Mouse (Mus musculus): ENCODE results near the gene Tenm4. TPM values are rescaled to one million over a fixed set of nuclear protein-coding genes. Genes with fewer than 3 reads are reported as not detected.
A peak's percentile ranks its signal among the peaks of the same experiment; 100 is the strongest.
"Not testable (repeated sequence)": the region's sequence is repeated elsewhere in the genome, so short reads cannot be mapped to it uniquely, and the experiment has no call there.

Gene Tenm4
- total and polyA plus RNA-seq, 3 experiments: 0.04 to 0.38 TPM; not detected in 1

- Histone ChIP-seq H3K9me3 (replicated peaks) (no peaks in the 10 kb centered on the region), H3K27me3 (ENCODE audit: insufficient read depth, low read length) (peaks cover 18% of the 10 kb centered on the region), H3K4me3 (ENCODE audit: low read depth, low read length) (no peak overlapping the region), H3K4me1 (ENCODE audit: insufficient read depth, low read depth, low read length) (no peaks in the 10 kb centered on the region; the same call in 1 of the 2 replicates), H3K36me3 (replicated peaks) (no peaks in the 10 kb centered on the region)
- peak; percentile 68; the same call in 1 of the 2 replicates for ATAC-seq (ENCODE audit: extremely low read depth, insufficient number of reproducible peaks, low FRiP score, poor library complexity, severe bottlenecking)
- peak; percentile 87 for TF ChIP-seq CTCF (IDR thresholded peaks at IDR 0.05; ENCODE audit: low read depth, low read length)
- TF ChIP-seq GATA2 (IDR thresholded peaks at IDR 0.05; ENCODE audit: borderline replicate concordance, low read depth, low read length): no peak
- peak; percentile 24 for DNase-seq (ENCODE audit: low spot score)
Measured at GRCm38 (mm10) chr7:96915452-96916105, 744.5 kb downstream of the Tenm4 start.

GRCm38 (mm10) chr7:96920447-96921095 lies 749.5 kb downstream of the Tenm4 start:
- no peaks in the 10 kb centered on the region for H3K36me3 ChIP-seq (replicated peaks)
- TF ChIP-seq GATA2 (IDR thresholded peaks at IDR 0.05; ENCODE audit: borderline replicate concordance, low read depth, low read length) (no peak), TAL1 (conservative IDR thresholded peaks at IDR 0.05; ENCODE audit: low read depth, low read length) (no peak), CTCF (IDR thresholded peaks at IDR 0.05; ENCODE audit: low read depth, low read length) (no peak), GATA1 (IDR thresholded peaks at IDR 0.05; ENCODE audit: borderline replicate concordance, low read length) (no peak), POLR2AphosphoS5 (IDR thresholded peaks at IDR 0.05; ENCODE audit: insufficient replicate concordance, low read depth, low read length) (no peak)
- ATAC-seq (ENCODE audit: extremely low read depth, insufficient number of reproducible peaks, low FRiP score, poor library complexity, severe bottlenecking) (no peak; the same call in 1 of the 2 replicates), DNase-seq (ENCODE audit: low spot score) (no peak)
- peaks cover 2% of the 10 kb centered on the region; the same call in 1 of the 2 replicates for H3K4me1 ChIP-seq (ENCODE audit: insufficient read depth, low read depth, low read length)
- no peak overlapping the region for H3K4me3 ChIP-seq (ENCODE audit: low read depth, low read length)
- no peaks in the 10 kb centered on the region for H3K9me3 ChIP-seq (replicated peaks)
- H3K27me3 ChIP-seq (ENCODE audit: insufficient read depth, low read length): peaks cover 27% of the 10 kb centered on the region

DNA sequence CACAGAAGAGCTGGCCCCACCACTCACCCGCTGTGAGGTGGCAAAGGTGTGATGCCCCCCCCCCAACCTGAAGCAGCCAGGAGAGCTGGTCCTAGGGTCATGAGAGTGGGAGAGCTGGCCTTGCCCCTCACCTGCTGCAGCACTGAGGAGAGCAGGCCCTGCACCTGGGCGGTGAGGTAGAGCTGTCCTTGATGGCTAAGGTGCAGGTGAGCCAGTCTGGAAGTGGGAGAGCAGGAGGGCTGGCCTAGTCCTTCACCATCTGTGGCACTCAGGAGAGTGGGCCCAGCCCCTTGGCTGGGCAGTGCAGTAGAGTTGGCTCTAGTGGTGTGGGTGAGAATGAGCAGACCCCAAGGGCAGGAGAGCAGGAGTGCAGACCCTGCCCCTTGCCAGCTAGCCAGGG lies 751.9 kb downstream of the Tenm4 start:
- Histone ChIP-seq H3K27me3 (ENCODE audit: insufficient read depth, low read length) (peaks cover 24% of the 10 kb centered on the region), H3K9me3 (replicated peaks) (no peaks in the 10 kb centered on the region), H3K4me3 (ENCODE audit: low read depth, low read length) (no peak overlapping the region), H3K36me3 (replicated peaks) (no peaks in the 10 kb centered on the region), H3K4me1 (ENCODE audit: insufficient read depth, low read depth, low read length) (peaks cover 2% of the 10 kb centered on the region; the same call in 1 of the 2 replicates)
- no peak for ATAC-seq (ENCODE audit: extremely low read depth, insufficient number of reproducible peaks, low FRiP score, poor library complexity, severe bottlenecking)
- no peak for TF ChIP-seq POLR2AphosphoS5 (IDR thresholded peaks at IDR 0.05; ENCODE audit: insufficient replicate concordance, low read depth, low read length)
- TF ChIP-seq GATA1 (IDR thresholded peaks at IDR 0.05; ENCODE audit: borderline replicate concordance, low read length): no peak
- no peak for DNase-seq (ENCODE audit: low spot score)

GRCm38 (mm10) chr7:96943715-96944377 lies 772.8 kb downstream of the Tenm4 start:
- peaks cover 12% of the 10 kb centered on the region for H3K9me3 ChIP-seq (replicated peaks)
- peaks cover 22% of the 10 kb centered on the region for H3K27me3 ChIP-seq (ENCODE audit: insufficient read depth, low read length)
- peaks cover 24% of the 10 kb centered on the region for H3K4me1 ChIP-seq (ENCODE audit: insufficient read depth, low read depth, low read length)
- peaks cover 6% of the 10 kb centered on the region for H3K36me3 ChIP-seq (replicated peaks)
- no peak for ATAC-seq (ENCODE audit: extremely low read depth, insufficient number of reproducible peaks, low FRiP score, poor library complexity, severe bottlenecking)
- H3K4me3 ChIP-seq (ENCODE audit: low read depth, low read length): no peak overlapping the region
- TF ChIP-seq CTCF (IDR thresholded peaks at IDR 0.05; ENCODE audit: low read depth, low read length): no peak
- TF ChIP-seq TAL1 (conservative IDR thresholded peaks at IDR 0.05; ENCODE audit: low read depth, low read length): no peak
- no peak for DNase-seq (ENCODE audit: low spot score)

GRCm38 (mm10) chr7:96946501-96946900 lies 775.5 kb downstream of the Tenm4 start:
- DNase-seq (ENCODE audit: low spot score); H3K36me3 ChIP-seq (replicated peaks): not testable (repeated sequence)

GRCm38 (mm10) chr7:96951281-96952051 lies 780.4 kb downstream of the Tenm4 start, which contains the start of gene Nars2:
Gene Nars2 (plus strand): TSS chr7:96951505.
- TF ChIP-seq POLR2AphosphoS5 (IDR thresholded peaks at IDR 0.05; ENCODE audit: insufficient replicate concordance, low read depth, low read length) (no peak), TAL1 (conservative IDR thresholded peaks at IDR 0.05; ENCODE audit: low read depth, low read length) (no peak), GATA2 (IDR thresholded peaks at IDR 0.05; ENCODE audit: borderline replicate concordance, low read depth, low read length) (no peak), GATA1 (IDR thresholded peaks at IDR 0.05; ENCODE audit: borderline replicate concordance, low read length) (no peak), CTCF (IDR thresholded peaks at IDR 0.05; ENCODE audit: low read depth, low read length) (no peak)
- H3K36me3 ChIP-seq (replicated peaks): peaks cover 28% of the 10 kb centered on the region
- peak; percentile 98 for ATAC-seq (ENCODE audit: extremely low read depth, insufficient number of reproducible peaks, low FRiP score, poor library complexity, severe bottlenecking)

More at GRCm38 (mm10) chr7:96946501-96946900, 775.5 kb downstream of the Tenm4 start:
- not testable (repeated sequence) for H3K9me3 ChIP-seq (replicated peaks); H3K27me3 ChIP-seq (ENCODE audit: insufficient read depth, low read length); ATAC-seq (ENCODE audit: extremely low read depth, insufficient number of reproducible peaks, low FRiP score, poor library complexity, severe bottlenecking)
- Histone ChIP-seq H3K4me3 (ENCODE audit: low read depth, low read length) (peak overlapping the region; percentile 35; the same call in 1 of the 2 replicates), H3K4me1 (ENCODE audit: insufficient read depth, low read depth, low read length) (peaks cover 37% of the 10 kb centered on the region)

More at GRCm38 (mm10) chr7:96951281-96952051, 780.4 kb downstream of the Tenm4 start, which contains the start of gene Nars2:
- no peaks in the 10 kb centered on the region for H3K27me3 ChIP-seq (ENCODE audit: insufficient read depth, low read length)
- H3K4me1 ChIP-seq (ENCODE audit: insufficient read depth, low read depth, low read length): peaks cover 49% of the 10 kb centered on the region
- peak within 1 kb of the TSS; percentile 88 for H3K4me3 ChIP-seq (ENCODE audit: low read depth, low read length)
- peaks cover 9% of the 10 kb centered on the region for H3K9me3 ChIP-seq (replicated peaks)
- peak; percentile 81 for DNase-seq (ENCODE audit: low spot score)

Data from G1E (cell line).